Mouse (Mus musculus): ENCODE measurements at regions not wholly inside any gene's neighbourhood (a gene's known extent, or its start where the extent isn't known, plus 50 kb on each side); places are given as distances from the start of the nearest gene placed in this dataset.

DNA sequence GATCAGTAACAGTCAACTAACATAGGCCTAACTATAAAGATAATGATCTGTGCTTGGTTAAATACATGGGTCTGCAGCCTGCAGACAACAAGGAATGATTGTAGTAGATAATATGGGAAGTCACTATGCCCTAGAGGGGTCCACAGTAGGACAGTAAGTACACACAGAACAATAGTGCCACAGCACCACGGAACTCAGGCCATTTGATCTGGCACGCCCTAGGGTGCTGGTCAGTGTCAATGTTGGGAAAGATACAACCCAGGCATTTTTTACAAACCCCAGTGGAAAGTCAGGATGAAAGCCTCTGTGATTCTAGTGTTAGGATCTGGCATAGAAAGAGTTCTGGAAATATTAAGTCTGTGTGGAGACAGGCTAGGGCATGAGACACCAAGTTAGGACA, 144.4 kb downstream of the Adamts15 start:
- DNase-seq (ENCODE audit: low spot score in 2 of 2) = no peak
- intact Hi-C loops (cut with DNase I) = no loop called here

GRCm38 (mm10) chr9:30775161-30775560, 147.1 kb downstream of the Adamts15 start:
- intact Hi-C loops (cut with DNase I) = no loop called here
- DNase-seq (ENCODE audit: low spot score in 2 of 2) = no peak

DNA sequence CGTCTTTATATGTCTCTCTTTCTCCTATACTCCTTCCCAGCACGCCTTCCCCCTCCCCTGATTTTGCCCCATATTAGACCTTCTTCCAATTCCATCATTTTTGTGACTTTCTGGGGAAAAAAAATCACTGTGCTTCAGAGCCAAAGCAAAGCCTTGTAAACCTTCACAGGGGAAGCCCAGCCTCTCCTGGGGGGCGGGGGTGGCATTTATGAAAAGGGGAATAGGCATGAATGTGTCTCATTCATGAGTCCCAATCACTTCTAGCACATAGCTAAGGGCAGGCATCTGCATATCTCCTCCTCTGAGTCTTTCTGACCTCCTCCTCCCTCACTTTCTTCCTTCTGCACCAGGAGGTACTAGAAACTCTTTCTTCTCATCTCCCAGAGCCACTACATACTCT, 149.8 kb downstream of the Adamts15 start:
- DNase-seq (ENCODE audit: low spot score in 2 of 2) = no peak
- intact Hi-C loops (cut with DNase I) = no loop called here

DNA sequence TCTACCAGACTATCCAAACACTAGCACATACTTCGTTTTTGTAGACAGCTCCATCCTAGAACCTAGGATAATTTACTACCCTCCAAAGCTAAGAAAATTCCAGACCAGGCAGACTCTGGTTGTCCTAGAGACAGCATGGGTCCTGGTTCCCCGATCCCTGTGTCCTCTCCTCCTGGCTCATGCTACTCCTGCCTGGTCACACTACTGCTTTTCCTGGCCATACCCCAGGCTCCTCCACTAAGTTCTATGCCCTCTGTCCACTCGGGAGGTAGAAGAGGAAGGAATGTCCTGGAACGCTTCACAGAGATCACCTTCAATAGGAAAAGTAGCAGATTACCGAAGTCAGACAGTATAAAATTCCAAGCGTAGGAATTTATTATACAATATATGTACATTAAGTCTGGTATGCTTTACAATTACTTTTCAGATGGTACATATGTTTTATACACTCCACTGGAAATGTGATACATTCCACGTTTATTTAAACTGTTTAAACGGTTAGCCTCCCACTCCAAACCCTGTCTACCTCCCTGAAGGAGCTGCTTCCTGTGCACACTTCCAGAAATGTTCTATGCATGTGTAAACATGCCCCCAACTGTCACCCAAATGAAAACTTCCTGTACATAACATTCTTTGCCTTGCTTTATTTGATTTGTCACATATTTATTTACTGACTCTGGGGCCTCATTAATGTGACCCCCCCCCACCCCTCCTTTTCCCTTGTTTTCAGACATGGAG, 151.6 kb downstream of the Adamts15 start:
- intact Hi-C loops (cut with DNase I) = no loop called here
- DNase-seq (ENCODE audit: low spot score in 2 of 2) = no peak

- DNase-seq (ENCODE audit: low spot score in 2 of 2) = no peak
- intact Hi-C loops (cut with DNase I) = no loop called here
Observed at GRCm38 (mm10) chr9:30769435-30769729, 152.9 kb downstream of the Adamts15 start.

- intact Hi-C loops (cut with DNase I) = no loop called here
- DNase-seq (ENCODE audit: low spot score in 2 of 2) = no peak
Observed at GRCm38 (mm10) chr9:30768665-30769434, 153.4 kb downstream of the Adamts15 start.

DNA sequence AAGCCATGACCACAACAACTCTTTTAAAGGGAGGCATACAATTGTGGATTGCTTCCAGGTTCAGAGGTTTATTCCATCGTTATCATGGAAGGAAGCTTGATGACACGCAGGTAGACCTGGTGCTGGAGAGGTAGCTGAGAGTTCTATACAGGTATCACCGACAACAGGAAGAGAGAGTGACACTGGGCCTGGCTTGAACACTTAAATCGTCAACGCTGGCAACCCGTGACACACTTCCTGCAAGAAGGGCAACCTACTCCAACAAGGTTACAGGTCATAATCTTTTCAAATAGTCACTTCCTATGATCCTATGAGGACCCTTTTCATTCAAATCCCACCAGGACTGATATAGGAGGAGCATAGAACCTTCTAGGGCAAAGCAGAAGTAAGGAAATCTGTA, 155.6 kb downstream of the Adamts15 start:
- no peak for DNase-seq (ENCODE audit: low spot score in 2 of 2)
- intact Hi-C loops (cut with DNase I) = no loop called here

GRCm38 (mm10) chr9:30766171-30766570, 156.1 kb downstream of the Adamts15 start:
- intact Hi-C loops (cut with DNase I) = no loop called here
- no peak for DNase-seq (ENCODE audit: low spot score in 2 of 2)

- DNase-seq (ENCODE audit: low spot score in 2 of 2) = no peak
- intact Hi-C loops (cut with DNase I) = no loop called here
Observed at GRCm38 (mm10) chr9:30765017-30765569, 157.2 kb downstream of the Adamts15 start.

GRCm38 (mm10) chr9:30762913-30763312, 159.3 kb downstream of the Adamts15 start:
- intact Hi-C loops (cut with DNase I) = no loop called here
- DNase-seq (ENCODE audit: low spot score in 2 of 2) = peak in 1 of 2 experiments; percentile 2

DNA sequence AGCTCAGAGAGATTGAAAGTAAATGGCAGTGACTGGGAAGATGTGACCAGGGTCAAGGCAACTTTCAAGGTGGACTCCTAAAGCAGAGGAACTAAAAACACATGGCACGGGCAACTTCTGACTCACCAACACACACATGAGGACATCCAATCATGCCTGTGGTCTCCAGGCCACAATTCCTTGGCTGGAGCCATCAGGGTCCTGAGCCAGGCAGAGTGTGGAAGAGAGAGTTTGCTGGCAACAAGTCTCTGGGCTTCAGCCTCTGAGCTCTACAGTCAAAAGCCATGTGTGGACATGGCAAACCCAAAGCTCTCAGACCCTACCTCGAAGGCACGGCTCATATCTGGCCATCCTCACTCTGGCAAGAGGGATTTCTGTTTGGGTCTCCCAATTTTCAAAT, 164.1 kb downstream of the Adamts15 start:
- intact Hi-C loops (cut with DNase I) = no loop called here
- DNase-seq (ENCODE audit: low spot score in 2 of 2) = no peak

- intact Hi-C loops (cut with DNase I) = no loop called here
Observed at GRCm38 (mm10) chr9:30757406-30757805, 164.8 kb downstream of the Adamts15 start.

DNA sequence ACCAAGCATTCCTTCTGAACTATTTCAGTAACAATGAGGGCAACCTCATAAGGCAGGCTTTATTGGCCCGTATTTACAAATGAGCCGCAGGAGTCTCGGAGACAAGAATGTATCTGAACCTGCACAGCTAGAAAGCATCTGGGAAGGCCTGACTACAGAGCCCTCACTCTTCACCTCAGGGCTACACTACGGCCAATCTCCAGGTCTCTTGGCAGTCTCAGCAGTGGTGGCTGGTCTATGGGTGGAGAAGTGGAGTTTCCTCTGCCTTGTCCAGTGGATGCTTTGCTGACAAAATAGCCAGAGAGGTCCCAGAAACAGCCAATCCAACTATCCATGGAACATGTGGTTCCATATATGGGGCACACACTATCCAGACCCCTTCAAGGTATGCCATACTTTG, 165.5 kb downstream of the Adamts15 start:
- no peak for DNase-seq (ENCODE audit: low spot score in 2 of 2)
- intact Hi-C loops (cut with DNase I) = no loop called here

More at GRCm38 (mm10) chr9:30757406-30757805, 164.8 kb downstream of the Adamts15 start:
- DNase-seq (ENCODE audit: low spot score in 2 of 2) = no peak

GRCm38 (mm10) chr9:30755586-30755985, 166.7 kb downstream of the Adamts15 start:
- intact Hi-C loops (cut with DNase I) = no loop called here
- no peak for DNase-seq (ENCODE audit: low spot score in 2 of 2)

- no peak for DNase-seq (ENCODE audit: low spot score in 2 of 2)
- intact Hi-C loops (cut with DNase I) = no loop called here
Observed at GRCm38 (mm10) chr9:30754826-30755225, 167.4 kb downstream of the Adamts15 start.

GRCm38 (mm10) chr9:30743471-30743870, 178.8 kb downstream of the Adamts15 start:
- intact Hi-C loops (cut with DNase I) = no loop called here
- DNase-seq (ENCODE audit: low spot score in 2 of 2) = no peak

GRCm38 (mm10) chr9:30742471-30743098, 179.7 kb downstream of the Adamts15 start:
- DNase-seq (ENCODE audit: low spot score in 2 of 2) = no peak
- intact Hi-C loops (cut with DNase I) = no loop called here

DNA sequence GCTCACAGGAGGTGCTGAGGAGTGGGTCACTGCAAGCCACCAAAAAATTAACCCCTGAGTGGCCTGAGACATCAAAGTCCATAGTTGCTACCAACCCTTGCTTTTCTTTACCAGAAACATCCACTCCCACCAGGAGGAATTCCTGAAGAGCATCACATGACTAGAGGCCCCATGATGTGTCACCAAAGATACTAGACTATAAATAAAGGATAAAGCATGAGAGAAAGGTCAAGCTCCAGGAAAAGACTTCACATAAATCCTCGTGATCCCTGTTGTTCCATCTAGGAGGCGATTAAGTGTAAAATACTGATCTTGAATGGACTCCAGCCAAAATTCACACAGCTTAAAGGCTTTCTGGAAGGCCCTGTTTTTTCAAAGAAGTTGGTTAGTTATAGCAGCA, 190.6 kb downstream of the Adamts15 start:
- intact Hi-C loops (cut with DNase I) = no loop called here
- DNase-seq (ENCODE audit: low spot score in 2 of 2) = no peak

DNA sequence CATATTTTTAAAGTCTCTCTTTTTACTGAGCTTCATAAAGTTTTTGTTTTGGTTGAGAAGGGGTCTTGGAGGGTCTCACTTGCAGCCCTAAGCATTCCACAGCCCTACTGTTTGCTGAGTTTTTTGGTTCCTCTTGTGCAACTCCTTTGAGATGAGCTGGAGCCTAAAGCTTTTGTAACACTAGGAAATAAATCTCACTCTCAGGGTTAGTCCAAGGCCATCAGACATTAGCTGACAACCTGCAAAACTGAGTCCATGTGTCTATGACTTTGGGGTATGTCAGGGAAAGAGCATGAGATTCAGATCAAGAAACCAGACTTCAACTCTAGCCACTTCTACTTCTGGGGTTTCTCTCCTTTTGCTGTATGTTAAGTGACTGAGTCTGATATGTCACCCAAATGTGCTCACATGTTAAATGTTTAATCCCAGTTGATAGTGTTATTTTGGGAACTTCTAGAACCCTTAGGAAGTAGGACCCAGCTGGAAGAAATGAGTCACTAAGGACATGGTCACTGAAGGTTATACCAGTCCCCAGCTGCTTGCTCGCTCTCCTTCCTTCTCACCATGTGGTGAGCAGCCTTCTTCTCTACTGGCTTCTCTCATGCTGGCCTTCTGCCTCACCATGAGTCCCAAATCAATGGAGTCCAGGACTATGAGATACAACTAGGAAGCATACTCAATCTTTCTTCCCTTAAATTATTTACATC, 198.7 kb downstream of the Adamts15 start:
- DNase-seq (ENCODE audit: low spot score in 2 of 2) = no peak
- intact Hi-C loops (cut with DNase I) = no loop called here

DNA sequence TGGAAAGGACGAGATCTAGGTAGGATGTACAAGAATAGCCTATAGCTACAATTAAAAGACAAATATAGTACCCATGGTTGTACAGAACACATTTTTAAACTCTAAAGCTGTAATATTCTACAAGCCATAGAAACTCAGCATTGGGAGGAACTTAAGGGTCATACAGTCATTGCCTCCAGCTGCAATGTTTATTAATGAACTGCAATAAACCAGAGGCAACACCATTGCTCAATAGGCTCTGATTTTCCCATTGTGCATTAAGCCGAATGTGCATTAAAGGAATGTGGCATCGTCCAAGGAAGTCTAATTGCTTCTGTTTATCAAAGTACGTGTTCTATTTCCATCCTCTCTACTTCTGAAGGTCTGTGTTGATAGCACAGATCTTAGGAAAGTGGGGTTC, 200.4 kb downstream of the Adamts15 start:
- DNase-seq (ENCODE audit: low spot score in 2 of 2) = no peak
- intact Hi-C loops (cut with DNase I) = no loop called here
